Mouse (Mus musculus): ENCODE data around the gene Gpx1.
"Not testable (repeated sequence)": the region's sequence is repeated elsewhere in the genome, so short reads cannot be mapped to it uniquely, and the experiment has no call there.

Gene Gpx1

DNA sequence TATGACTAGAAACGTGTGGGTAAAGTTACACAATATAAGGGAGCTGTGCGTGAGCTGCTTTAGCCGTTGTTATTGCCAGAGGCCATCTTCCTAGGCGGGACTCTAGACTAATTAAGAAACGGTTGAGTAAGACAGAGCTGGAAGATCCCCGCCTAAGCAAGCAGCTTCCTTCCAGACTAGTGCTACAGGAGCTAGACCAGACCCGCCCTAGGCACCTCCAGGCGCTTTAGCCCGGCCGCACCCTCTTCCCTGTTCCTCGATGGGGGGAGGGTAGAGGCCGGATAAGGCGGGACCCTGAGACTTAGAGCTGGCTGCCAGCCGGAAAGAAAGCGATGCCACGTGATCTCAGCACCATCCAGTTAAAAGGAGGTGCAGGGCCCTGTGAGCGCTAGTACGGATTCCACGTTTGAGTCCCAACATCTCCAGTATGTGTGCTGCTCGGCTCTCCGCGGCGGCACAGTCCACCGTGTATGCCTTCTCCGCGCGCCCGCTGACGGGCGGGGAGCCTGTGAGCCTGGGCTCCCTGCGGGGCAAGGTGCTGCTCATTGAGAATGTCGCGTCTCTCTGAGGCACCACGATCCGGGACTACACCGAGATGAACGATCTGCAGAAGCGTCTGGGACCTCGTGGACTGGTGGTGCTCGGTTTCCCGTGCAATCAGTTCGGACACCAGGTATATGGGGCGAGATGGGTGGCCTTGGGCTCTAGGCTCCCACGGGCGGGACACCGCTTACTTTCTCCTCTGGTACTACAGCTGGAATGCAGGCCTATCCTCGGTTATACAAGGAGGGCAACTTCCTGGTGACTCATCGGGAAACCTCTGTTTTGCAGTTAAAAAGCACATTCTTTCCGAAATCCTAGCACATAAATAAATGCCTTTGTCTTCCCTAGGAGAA lies at the start of gene Gpx1:
TSS of gene Gpx1 (plus strand) at position 18 of the 896 bp plus-strand sequence.
- peak; percentile 98 for DNase-seq (ENCODE audit: low read depth)

DNA sequence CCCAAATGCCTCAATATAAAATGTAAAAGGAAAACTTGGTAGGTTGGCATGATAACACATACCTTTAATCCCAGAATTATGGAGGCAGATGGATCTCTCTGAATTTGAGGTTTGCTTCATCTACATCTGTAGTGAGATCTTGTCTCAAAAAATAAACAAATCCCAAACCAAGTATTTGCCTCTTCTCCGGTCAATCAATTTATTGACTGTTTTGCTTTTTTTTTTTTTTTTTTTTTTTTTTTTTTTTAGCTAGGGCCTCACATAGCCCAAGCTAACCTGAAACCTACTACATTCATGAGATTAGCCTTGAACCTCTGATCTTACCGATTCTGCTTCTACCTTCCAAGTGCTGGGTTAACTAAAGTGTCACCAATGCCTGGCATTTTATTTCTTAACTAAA lies 49.4 kb upstream of the Gpx1 start:
- no peak for DNase-seq (ENCODE audit: low read depth)

DNA sequence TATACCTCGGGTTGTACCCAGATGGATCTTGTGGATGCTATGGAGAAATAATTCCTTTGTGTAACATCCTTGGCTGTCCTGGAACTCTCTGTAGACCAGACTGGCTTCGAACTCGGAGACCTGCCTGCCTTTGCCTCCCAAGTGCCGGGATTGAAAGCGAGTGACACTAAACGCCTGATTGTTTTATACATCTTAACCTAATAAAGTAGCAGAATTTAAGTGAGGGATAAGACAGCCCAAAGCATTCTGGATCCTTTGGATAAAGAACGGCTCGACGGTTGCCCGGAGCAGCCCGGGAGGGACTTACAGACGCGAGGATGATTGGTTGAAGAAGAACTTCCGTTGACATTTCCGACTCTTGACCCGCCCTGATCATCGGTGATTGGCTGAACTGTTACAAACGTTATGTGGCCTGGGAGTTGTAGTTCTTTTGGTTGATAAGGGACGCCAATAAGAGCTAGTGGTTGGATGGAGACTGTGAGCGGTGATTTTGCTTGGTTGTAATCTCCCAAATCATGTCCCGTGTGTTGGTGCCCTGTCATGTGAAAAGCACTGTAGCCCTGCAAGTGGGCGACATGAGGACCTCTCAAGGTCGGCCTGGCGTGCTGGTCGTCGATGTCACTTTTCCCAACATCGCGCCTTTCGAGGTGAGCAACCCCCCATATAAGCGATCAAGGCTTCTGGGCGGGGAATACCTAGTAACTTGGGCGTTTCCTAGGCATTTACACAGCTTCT lies 48.5 kb upstream of the Gpx1 start, which contains the start of gene Nicn1:
TSS of gene Nicn1 (plus strand) at position 414 of the 735 bp plus-strand sequence.
- DNase-seq (ENCODE audit: low read depth): peak; percentile 86

DNA sequence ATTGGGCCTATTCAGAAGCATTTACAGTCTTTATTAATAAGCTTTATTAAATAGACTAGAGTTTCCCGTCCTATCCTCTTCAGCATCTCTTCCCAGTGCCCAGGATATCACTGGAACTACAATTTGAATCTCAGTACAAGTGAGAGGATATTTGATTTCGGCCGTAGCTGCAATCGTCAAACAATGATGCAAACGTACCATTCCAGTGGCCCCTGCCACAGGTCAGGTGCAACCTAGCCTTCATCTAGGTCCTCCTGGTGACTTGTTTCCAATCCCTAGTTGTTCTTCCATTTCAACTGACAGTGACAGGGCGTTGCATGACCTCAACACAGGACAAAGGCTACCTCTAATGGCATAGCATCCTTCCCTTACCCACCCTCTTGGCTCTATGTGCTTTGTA lies 47.9 kb upstream of the Gpx1 start:
- no peak for DNase-seq (ENCODE audit: low read depth)

DNA sequence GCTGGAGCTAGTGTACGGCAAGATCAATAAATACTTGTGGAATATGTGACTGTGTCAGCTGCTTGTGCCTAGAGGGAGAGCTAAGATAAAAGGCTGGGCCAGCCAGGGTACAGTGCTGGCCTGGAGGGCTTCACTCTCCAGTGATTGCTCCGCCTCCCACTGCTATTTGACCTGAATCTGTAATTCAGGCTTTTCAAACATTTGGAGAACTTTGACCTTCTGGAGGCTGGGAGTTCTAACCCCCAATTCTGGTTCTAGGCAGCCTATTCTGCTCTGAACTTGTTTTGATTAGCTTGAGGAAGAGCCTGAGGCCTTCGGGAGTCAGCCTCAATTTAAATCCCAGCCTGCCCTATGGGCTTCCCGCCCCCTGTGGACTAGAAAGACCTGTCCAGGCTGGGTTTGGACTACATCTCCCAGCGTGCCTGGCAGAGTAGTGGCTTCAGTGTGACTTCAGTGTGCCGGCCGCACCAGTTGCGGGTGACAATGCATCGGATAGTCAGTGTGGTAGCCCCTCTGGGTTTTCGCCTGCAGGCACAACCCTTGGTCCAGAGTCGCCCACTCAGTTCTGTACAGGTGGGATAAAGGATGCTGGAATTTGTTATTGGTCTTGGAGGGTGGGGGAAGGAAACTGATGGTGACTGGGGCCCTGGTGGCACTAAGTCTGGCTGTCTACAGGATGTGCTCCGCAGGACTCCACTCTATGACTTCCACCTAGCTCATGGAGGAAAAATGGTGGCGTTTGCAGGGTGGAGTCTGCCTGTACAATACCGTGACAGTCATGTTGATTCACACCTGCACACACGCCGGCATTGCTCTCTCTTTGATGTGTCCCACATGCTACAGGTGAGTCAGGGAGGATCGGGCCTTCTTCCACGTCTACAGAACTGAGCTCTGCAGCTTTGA lies 42.0 kb upstream of the Gpx1 start, which contains the start of gene Amt:
TSS of gene Amt (plus strand) at position 401 of the 903 bp plus-strand sequence.
- no peak for DNase-seq (ENCODE audit: low read depth)

DNA sequence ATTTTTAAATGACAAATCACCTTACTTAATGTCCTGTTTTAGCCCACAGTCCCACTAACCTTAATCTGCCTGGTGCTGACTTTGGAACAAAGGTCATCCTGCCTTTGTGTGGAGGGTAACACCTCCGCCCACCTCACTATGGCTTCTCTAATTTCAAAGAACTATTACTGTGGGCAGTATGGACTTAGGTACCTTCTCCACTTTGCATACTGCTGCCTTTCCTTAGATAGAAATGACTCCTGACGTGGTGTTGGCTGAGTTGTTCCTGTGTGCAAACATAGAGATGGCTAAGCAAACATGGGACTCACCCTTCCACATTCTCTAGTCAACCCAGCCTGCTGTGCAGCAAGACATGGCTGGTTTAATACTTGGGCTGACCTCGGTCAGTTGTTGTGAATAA lies 36.9 kb upstream of the Gpx1 start:
- no peak for DNase-seq (ENCODE audit: low read depth)

DNA sequence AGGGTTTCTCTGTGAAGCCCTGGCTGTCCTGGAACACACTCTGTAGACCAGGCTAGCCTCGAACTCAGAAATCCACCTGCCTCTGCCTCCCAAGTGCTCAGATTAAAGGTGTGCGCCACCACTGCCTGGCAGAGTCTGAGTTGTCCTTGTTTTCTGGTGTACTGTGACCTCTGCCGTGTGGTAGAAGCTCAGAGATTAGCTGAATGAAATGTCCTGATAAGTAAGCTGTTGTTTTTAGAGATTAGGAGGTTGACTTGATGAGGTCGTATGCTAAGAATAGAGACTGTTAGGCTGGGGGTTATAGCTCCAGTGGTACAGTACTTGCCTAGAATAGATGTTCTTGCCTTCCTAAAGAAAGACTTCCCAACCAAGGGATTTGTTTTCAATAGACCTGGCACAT lies 34.0 kb upstream of the Gpx1 start:
- no peak for DNase-seq (ENCODE audit: low read depth)

DNA sequence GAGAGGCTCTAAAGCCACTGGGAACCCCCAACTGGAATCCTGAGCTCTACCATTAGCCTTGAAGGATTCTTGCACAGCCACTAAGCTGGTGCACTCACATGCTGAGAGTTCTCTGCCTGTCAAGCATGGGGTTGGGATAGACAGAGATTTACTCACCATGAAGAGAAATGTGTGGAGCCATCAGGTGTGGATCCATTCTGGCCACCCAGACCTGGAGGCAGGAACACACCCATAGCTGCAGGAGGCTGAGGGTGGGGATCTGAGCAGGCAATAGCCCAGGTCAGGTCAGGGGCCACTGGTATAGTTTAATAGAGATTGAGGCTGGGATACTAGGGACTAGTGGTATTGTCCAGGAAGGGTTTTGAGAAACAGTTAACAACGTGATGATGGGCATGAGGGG lies 33.5 kb upstream of the Gpx1 start:
- no peak for DNase-seq (ENCODE audit: low read depth)

DNA sequence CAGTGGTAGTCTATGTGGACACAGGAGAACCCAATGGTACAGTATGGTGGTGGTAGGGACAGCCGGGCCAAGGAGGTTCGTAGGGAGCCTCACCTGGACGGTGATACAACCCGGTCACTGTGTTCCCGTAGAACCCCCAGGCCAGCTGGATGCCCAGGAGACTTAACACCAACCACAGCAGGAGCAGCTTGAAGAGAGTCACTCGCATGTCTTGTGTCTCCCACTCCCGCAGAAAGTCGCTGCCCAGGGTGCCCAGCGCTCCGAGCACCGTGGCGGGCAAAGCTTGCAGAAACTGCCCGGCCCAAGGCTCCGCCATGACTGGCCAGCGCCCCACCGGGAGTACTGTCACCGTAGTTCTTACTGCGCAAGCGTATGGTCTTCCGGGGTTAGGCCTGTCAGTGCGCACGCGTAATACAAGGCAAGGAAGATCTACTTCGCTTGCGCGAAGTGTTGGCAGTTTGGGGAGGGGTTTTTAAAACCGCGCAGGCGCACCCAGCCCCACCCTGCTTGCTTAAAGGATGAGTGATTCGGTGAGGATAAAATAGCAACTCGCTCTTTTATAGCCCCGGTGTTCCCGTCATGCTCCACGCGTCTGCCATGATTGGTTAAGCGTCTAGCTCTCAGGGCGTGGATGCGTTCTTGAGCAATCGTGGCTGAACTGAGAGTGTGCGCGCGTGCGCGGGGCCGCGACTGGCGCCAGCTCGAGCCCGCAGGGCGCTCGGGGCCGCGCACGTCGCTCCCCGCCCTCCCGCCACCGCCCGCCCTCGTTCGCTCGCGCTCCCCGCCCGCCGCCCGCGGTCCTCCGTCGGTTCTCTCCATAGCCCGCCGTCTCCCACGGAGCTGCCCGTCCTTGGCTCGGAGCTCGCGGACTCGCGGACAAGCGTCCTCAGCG lies 32.8 kb upstream of the Gpx1 start, which contains the start of the genes Rhoa and Tcta:
TSS of gene Rhoa (plus strand) at position 501 of the 892 bp plus-strand sequence.
TSS of gene Tcta (minus strand) at position 532 of the 892 bp plus-strand sequence.
- peak; percentile 99 for DNase-seq (ENCODE audit: low read depth)

DNA sequence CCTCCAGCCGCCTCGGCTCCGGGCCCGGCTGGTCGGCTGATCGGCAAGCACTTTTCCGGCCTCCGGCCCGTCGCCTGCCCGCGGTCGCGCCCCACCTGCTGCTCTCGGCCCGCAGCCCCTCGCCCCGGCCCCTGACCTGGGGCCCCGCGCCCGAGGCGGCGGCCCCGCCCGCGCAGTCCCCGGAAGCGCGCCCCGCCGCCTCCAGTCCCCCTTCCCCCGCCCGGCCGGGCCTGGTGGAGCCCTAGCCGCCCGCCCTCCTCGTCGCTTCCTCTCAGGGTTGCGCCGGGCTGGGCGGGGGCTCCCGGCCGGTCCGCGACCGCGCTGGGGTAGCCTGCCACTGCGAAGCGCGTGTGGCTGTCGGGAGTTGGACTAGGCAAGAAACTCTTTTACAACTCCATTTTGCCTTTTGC lies 32.1 kb upstream of the Gpx1 start:
- DNase-seq (ENCODE audit: low read depth): peak; percentile 74

DNA sequence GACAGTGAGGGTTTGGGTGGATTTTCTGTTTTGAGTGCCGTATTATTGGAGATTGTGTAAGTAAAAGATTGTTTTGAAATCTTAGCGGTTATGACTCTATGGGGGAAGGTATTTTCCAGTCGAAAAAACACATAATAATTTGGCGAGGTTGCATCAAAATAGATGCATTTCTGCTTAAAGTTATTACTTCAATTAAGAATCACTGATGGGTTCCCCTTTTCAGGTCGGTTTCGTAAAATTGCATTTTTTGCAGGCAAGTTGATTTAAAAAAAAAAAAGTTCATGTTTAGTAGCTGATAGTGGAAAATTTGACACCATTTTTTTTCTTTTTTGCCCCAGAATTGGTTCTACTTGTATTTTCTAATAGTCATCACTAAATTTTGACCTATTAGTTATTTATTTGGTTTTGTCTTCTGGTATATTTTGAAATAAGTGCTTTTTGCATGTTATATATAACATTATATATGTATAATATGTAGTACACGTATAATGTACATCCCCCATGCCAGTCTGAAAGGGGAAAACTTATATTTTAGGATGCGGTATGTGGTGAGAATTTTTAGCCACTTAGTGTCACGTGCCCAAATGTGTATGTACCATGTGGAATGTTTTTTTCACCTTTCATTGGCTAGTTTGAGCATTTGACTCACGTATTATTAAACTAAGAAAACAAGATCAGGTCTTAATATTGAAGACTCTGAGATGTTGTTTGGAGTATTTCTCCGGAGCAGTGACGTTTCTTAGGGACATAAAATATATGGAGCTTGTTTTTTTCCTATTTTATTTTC lies 31.5 kb upstream of the Gpx1 start:
- DNase-seq (ENCODE audit: low read depth): no peak

DNA sequence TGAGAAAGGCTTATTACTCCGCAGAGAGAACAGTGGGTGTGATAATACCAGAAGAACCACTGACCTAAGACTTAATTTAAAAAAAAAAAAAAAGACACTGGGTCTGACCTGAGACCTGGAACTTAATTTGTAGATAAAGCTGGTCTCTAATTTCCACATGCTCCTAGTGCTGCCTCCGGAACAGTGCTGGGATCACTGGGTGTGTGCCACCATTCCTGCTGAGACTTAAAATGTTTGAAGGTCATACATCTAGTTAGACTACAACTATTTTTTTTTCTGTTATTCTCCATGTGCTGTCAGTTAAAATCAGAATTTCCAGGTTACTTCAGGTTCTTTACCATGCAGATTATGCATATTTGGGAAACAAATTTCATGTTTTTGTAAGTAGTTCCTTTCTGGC lies 30.6 kb upstream of the Gpx1 start:
- DNase-seq (ENCODE audit: low read depth): no peak

DNA sequence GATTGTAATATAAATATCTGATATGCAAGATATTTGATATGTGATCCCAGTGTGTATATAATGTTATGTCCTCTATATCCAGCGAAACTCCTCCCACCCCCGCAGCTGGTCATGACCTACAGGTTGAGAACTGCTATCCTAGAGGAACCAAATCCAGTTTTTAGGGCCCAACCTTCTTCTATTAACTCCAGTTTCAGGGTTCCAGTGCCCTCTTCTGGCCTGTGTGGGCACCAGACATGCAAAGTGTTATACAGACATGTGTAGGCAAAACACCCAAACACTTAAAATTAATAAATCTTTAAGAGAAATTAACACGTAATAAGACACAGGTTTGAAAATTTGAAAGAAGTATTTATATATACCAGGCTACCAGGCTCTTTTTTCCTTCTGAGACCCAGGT lies 21.1 kb upstream of the Gpx1 start:
- DNase-seq (ENCODE audit: low read depth): no peak

DNA sequence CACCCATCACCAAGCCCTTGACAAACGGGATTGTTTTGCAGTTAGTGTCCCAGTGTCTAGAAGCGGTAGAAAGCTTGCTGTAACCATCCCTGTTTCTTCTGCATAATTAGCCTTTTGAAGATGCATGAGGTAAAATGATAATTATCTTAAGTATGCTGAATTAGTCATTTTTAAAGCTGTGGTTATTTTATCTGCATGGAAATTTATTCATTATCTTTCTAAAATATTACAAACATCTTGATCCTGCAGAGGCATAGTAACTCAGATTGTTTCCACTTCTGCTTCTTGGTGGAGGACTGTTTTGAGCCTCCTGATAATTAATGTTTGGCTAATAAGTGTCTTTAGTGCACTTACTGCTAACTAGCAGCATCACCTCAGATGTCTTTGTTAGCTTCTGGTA lies 20.2 kb upstream of the Gpx1 start:
- DNase-seq (ENCODE audit: low read depth): no peak

DNA sequence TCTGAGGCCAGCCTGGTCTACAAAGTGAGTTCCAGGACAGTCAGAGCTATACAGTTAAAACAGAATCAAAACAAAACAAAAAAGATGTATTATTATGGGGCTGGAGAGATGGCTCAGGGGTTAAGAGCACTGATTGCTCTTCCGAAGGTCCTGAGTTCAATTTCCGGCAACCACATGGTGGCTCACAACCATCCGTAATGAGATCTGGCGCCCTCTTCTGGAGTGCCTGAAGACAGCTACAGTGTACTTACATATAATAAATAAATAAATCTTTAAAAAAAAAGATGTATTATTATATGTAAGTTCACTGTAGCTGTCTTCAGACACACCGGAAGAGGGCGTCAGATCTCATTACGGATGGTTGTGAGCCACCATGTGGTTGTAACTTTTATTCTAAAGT lies 16.6 kb upstream of the Gpx1 start:
- DNase-seq (ENCODE audit: low read depth): not testable (repeated sequence)

DNA sequence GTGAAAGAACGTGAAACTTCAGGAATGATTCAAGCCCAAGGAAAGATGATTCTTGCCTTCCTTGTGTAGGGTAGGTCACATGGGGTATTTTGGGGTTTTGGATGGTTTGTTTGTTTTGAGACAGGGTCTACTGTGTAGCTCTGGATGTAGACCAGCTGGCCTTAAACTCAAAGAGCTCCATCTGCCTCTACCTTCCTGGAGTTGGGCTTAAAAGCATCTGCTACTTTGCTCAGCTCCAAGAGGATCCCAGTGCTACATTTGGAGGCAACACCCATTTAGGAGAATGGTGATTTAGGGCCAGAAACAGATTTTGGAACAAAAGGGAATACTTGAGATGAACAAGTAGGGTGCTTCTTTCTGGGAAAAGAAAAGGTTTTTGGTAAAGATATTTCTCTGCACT lies 13.9 kb upstream of the Gpx1 start:
- no peak for DNase-seq (ENCODE audit: low read depth)

DNA sequence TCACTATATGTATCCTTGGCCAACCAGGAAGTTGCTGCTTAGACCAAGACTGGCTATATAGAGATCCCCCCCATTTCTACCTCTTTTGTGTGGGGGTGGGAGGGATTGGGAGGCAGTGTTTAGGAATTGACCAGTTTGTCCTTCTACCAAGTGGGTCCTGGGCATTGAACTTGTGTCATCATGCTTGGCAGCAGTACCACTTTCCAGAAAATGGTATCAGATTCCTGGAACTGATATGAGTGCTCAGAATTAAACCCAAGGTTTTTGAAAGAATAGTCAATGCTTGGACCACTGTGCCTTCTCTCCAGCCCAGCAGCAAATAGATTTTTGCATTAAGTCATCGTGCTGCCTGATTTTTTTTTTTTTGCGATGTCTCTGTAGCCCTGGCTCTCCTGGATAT lies 12.9 kb upstream of the Gpx1 start:
- DNase-seq (ENCODE audit: low read depth): no peak

DNA sequence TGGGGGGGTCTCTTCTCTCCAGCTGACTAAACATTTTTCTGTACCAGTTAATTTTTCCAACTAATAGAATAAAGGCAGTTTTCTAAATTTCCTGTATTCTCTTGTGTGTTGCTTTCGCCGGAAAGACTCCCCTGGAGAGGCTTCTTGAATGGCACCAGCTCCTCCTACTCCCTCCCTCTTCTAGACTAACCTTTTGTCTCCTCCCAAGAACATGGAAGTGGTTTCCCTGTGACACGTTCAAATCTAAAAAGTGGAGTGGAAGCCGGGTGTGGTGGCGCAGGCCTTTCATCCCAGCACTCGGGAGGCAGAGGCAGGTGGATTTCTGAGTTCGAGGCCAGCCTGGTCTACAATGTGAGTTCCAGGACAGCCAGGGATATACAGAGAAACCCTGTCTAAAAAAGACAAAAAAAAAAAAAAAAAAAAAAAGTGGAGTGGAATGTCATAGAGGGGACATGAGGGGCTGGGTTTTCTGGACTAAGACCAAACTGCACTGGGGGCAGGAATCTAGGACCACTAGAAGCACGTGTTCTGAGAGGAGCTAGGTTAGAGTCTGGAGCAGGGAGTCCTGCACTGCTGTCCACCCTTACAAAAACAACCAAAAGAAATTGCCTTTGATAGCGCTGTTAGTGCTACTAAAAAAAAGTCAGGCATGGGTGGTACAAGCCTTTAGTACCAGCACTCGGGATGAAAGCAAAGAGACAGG lies 704 bp upstream of the Gpx1 start:
- no peak for DNase-seq (ENCODE audit: low read depth)

DNA sequence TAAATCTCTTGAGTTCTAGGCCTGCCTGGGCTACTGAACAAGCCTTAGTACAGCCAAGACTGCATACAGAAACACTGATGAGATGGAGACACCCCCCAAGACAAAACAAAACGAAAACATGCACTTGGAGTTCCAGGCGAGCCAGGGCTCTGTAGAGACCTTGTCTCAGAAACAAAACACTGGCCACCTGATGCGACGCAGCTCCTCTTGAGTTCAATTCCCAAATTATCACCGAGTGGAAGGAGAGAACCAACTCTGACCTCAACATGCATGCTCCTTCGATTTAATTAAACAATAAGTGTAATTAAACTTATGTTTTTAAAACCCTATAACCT lies 185 bp upstream of the Gpx1 start:
- DNase-seq (ENCODE audit: low read depth): no peak

DNA sequence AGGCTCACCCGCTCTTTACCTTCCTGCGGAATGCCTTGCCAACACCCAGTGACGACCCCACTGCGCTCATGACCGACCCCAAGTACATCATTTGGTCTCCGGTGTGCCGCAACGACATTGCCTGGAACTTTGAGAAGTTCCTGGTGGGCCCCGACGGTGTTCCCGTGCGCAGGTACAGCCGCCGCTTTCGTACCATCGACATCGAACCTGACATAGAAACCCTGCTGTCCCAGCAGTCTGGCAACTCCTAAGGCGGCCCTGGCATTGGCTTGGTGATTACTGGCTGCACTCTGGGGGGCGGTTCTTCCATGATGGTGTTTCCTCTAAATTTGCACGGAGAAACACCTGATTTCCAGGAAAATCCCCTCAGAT lies 1.2 kb downstream of the Gpx1 start:
- DNase-seq (ENCODE audit: low read depth): no peak
